Mouse (Mus musculus): ENCODE data around the gene Colec11. TPM values are rescaled to one million over a fixed set of nuclear protein-coding genes. Genes with fewer than 3 reads are reported as not detected.

Gene Colec11
- polyA plus RNA-seq, 1 experiment from 2014 or later, result 1.0 TPM

DNA sequence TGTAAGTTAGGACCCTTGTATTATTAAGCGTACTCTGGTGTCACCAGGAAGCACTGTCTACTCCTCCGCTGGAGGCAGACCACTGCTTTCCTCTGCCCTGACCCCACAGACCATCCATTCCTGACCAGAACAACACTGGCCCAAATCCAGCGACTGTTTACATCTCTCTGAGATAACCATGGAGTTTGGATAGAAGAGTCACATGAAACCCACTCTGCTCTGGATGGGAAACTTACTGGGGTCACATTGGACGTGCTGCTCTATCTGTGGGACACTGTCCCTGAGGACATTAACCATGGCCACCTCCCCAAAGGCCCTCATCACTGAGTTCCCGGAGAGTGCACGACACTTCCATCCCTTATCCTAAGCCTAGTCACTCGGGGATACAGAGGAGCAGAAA lies 2.2 kb upstream of the Colec11 start:
- no peaks in the 10 kb centered on the region for H3K9me3 ChIP-seq
- no peak for ATAC-seq (replicated peaks)
- H3K27me3 ChIP-seq (replicated peaks), result no peaks in the 10 kb centered on the region
- H3K9ac ChIP-seq, result no peak overlapping the region
- WGBS, result 86% methylated on average over 7 of the region's 7 CpGs
- H3K36me3 ChIP-seq (replicated peaks), result peaks cover 14% of the 10 kb centered on the region
- H3K4me2 ChIP-seq, result no peak overlapping the region
- no peaks in the 10 kb centered on the region for H3K4me1 ChIP-seq
- no peak overlapping the region for H3K4me3 ChIP-seq
- H3K27ac ChIP-seq, result no peak overlapping the region

DNA sequence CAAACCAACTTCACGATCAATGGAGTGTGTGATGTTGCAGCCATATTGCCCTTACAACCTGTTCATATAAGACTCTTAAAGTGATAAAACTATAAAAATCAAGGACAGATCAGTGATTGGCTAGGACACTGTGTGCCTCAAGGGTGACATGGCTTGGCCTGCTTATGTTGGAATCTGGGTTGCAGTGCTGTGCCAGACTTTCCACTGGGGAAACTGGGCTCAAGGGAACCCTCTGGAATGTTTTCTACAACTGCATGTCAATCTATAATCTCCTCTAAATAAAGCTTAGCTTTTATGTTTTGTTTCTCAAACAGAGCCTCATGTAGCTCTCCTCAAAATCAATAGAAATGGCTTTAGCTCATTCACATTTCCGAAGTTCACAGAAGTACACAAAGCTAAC lies 1.1 kb upstream of the Colec11 start:
- Histone ChIP-seq H3K36me3 (replicated peaks) (peaks cover 2% of the 10 kb centered on the region), H3K9me3 (no peaks in the 10 kb centered on the region), H3K9ac (no peak overlapping the region), H3K4me2 (no peak overlapping the region), H3K27me3 (replicated peaks) (no peaks in the 10 kb centered on the region), H3K4me3 (no peak overlapping the region), H3K4me1 (no peaks in the 10 kb centered on the region; the same call in 1 of the 2 replicates), H3K27ac (no peak overlapping the region)
- no peak for ATAC-seq (replicated peaks)
- 86% methylated on average over 2 of the region's 2 CpGs for WGBS

GRCm38 (mm10) chr12:28622641-28623040 lies 536 bp downstream of the Colec11 start:
- H3K27me3 ChIP-seq (replicated peaks), result no peaks in the 10 kb centered on the region
- no peak overlapping the region for H3K9ac ChIP-seq
- WGBS, result 85% methylated on average over 1 of the region's 1 CpGs
- no peak for ATAC-seq (replicated peaks)
- H3K27ac ChIP-seq, result no peak overlapping the region
- no peaks in the 10 kb centered on the region; the same call in 1 of the 2 replicates for H3K4me1 ChIP-seq
- no peak overlapping the region for H3K4me2 ChIP-seq
- no peak overlapping the region for H3K4me3 ChIP-seq
- no peaks in the 10 kb centered on the region for H3K9me3 ChIP-seq
- H3K36me3 ChIP-seq (replicated peaks), result no peaks in the 10 kb centered on the region

DNA sequence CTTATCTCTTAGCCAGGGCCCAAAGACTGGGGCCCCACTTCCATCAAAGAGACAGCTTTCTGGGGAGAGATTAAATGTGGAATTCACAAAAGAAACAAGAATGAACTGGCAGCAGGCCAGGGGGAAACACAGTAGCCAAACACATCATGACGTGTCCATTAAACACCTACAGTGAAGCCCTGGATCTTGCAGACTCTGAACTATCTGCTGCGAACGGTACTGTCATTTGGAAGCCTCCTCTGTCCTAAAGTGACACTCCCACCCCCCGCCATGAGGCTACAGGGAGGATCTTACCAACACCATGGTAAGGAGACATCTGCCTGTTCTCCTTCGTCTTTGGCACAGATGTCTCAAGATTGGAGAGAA lies 1.0 kb downstream of the Colec11 start:
- Histone ChIP-seq H3K27me3 (replicated peaks) (no peaks in the 10 kb centered on the region), H3K9ac (no peak overlapping the region), H3K9me3 (no peaks in the 10 kb centered on the region), H3K4me3 (no peak overlapping the region), H3K36me3 (replicated peaks) (no peaks in the 10 kb centered on the region), H3K4me2 (no peak overlapping the region), H3K27ac (no peak overlapping the region), H3K4me1 (no peaks in the 10 kb centered on the region; the same call in 1 of the 2 replicates)
- ATAC-seq (replicated peaks), result no peak
- 52% methylated on average over 5 of the region's 5 CpGs for WGBS

DNA sequence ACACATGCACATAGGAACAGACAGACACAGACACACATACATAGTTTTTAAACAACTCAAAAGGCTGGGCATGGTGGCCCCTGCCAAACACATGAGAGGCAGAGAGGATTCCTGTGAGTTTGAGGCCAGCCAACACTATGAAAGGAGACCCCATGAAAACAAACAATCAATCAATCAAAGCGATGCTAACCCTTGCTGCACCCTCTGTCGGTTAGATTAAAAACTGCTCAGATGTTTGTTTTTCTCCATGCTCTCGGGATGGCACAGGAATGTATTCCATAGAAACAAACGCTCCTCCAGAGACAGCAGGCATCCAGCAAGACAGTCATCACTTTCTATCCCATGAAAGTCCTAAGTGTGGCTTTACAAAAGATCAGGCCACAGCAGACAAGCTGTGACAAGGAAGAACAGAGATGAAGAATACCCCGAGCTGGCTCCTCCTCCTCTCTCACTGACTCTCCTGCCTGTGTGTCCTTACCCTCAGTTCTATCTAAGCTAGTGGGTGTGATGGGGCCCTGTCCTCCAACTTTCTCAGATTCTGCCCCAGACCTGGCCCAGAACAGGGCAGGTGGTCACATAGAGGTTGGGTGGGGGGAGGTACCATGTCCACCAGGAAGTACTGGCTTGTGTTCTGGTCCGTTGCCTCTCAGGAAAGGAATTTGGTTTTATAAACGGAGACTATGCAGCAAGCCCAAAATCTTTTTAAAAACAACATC lies 1.6 kb downstream of the Colec11 start:
- H3K27me3 ChIP-seq (replicated peaks), result no peaks in the 10 kb centered on the region
- no peaks in the 10 kb centered on the region for H3K9me3 ChIP-seq
- WGBS, result 30% methylated on average over 7 of the region's 7 CpGs
- no peaks in the 10 kb centered on the region; the same call in 1 of the 2 replicates for H3K4me1 ChIP-seq
- H3K27ac ChIP-seq, result no peak overlapping the region
- H3K9ac ChIP-seq, result no peak overlapping the region
- no peak overlapping the region for H3K4me2 ChIP-seq
- H3K4me3 ChIP-seq, result no peak overlapping the region
- no peaks in the 10 kb centered on the region for H3K36me3 ChIP-seq (replicated peaks)
- no peak; the same call in 1 of the 2 replicates for ATAC-seq (replicated peaks)

DNA sequence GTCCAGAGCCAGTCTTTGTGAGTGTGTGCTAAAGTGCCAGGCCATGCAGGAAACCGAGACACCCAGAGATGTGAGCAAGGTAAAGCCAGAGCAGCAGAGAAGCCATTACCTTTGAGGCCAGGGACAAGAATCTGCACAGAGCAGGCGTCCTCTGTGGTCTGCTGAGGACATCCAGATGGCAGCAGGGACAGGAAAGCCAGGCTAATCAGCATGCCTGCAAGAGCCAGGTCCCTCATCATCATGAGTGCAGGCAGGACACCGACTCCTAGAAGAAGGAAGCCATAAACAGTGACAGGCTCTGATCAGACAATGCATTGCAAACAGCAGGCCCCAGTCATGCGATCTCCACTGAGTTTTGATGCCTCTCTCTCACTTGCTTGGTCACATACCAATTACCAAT lies 5.9 kb downstream of the Colec11 start:
- H3K4me1 ChIP-seq, result no peaks in the 10 kb centered on the region; the same call in 1 of the 2 replicates
- no peaks in the 10 kb centered on the region for H3K9me3 ChIP-seq
- no peak overlapping the region for H3K4me2 ChIP-seq
- no peaks in the 10 kb centered on the region for H3K27me3 ChIP-seq (replicated peaks)
- no peak for ATAC-seq (replicated peaks)
- no peak overlapping the region for H3K9ac ChIP-seq
- H3K27ac ChIP-seq, result no peak overlapping the region
- H3K4me3 ChIP-seq, result no peak overlapping the region
- H3K36me3 ChIP-seq (replicated peaks), result no peaks in the 10 kb centered on the region
- 79% methylated on average over 4 of the region's 4 CpGs for WGBS

GRCm38 (mm10) chr12:28614401-28614800 lies 8.8 kb downstream of the Colec11 start:
- no peaks in the 10 kb centered on the region for H3K36me3 ChIP-seq (replicated peaks)
- 70% methylated on average over 7 of the region's 7 CpGs for WGBS
- no peak for ATAC-seq (replicated peaks)
- H3K4me2 ChIP-seq, result no peak overlapping the region
- peak overlapping the region; percentile 12; the same call in 1 of the 2 replicates for H3K27ac ChIP-seq
- H3K9ac ChIP-seq, result no peak overlapping the region
- H3K9me3 ChIP-seq, result no peaks in the 10 kb centered on the region
- H3K4me1 ChIP-seq, result no peaks in the 10 kb centered on the region
- H3K27me3 ChIP-seq (replicated peaks), result no peaks in the 10 kb centered on the region
- H3K4me3 ChIP-seq, result no peak overlapping the region

GRCm38 (mm10) chr12:28612391-28612790 lies 10.8 kb downstream of the Colec11 start:
- H3K4me2 ChIP-seq, result no peak overlapping the region
- H3K4me1 ChIP-seq, result peaks cover 15% of the 10 kb centered on the region
- H3K9me3 ChIP-seq, result no peaks in the 10 kb centered on the region
- 50% methylated on average over 6 of the region's 6 CpGs for WGBS
- H3K4me3 ChIP-seq, result no peak overlapping the region
- no peaks in the 10 kb centered on the region for H3K36me3 ChIP-seq (replicated peaks)
- ATAC-seq (replicated peaks), result no peak
- no peak overlapping the region for H3K9ac ChIP-seq
- H3K27me3 ChIP-seq (replicated peaks), result no peaks in the 10 kb centered on the region
- H3K27ac ChIP-seq, result no peak overlapping the region

- no peaks in the 10 kb centered on the region for H3K27me3 ChIP-seq (replicated peaks)
- H3K4me1 ChIP-seq, result peaks cover 21% of the 10 kb centered on the region
- peak overlapping the region; percentile 17 for H3K9ac ChIP-seq
- H3K4me3 ChIP-seq, result peak overlapping the region; percentile 18
- peak overlapping the region; percentile 47 for H3K4me2 ChIP-seq
- no peaks in the 10 kb centered on the region for H3K36me3 ChIP-seq (replicated peaks)
- no peaks in the 10 kb centered on the region for H3K9me3 ChIP-seq
- H3K27ac ChIP-seq, result peak overlapping the region; percentile 87
- WGBS, result 21% methylated on average over 17 of the region's 17 CpGs
- peak; percentile 88 for ATAC-seq (replicated peaks)
These were observed 15.5 kb downstream of the Colec11 start for GRCm38 (mm10) chr12:28607546-28608305.

GRCm38 (mm10) chr12:28603494-28603893 lies 19.7 kb downstream of the Colec11 start:
- Histone ChIP-seq H3K4me1 (peaks cover 28% of the 10 kb centered on the region), H3K4me2 (no peak overlapping the region), H3K27ac (no peak overlapping the region), H3K36me3 (replicated peaks) (no peaks in the 10 kb centered on the region), H3K27me3 (replicated peaks) (no peaks in the 10 kb centered on the region), H3K9ac (no peak overlapping the region), H3K9me3 (no peaks in the 10 kb centered on the region), H3K4me3 (no peak overlapping the region)
- ATAC-seq (replicated peaks), result no peak
- WGBS, result 53% methylated on average over 1 of the region's 1 CpGs

- Histone ChIP-seq H3K4me2 (no peak overlapping the region), H3K4me3 (no peak overlapping the region), H3K27ac (no peak overlapping the region), H3K27me3 (replicated peaks) (no peaks in the 10 kb centered on the region), H3K9me3 (no peaks in the 10 kb centered on the region), H3K4me1 (peaks cover 16% of the 10 kb centered on the region), H3K36me3 (replicated peaks) (no peaks in the 10 kb centered on the region), H3K9ac (no peak overlapping the region)
- peak; percentile 31; the same call in 1 of the 2 replicates for ATAC-seq (replicated peaks)
- WGBS, result 20% methylated on average over 4 of the region's 4 CpGs
These were observed 20.9 kb downstream of the Colec11 start for GRCm38 (mm10) chr12:28602259-28602658.

GRCm38 (mm10) chr12:28598526-28598991 lies 24.6 kb downstream of the Colec11 start:
- no peaks in the 10 kb centered on the region for H3K9me3 ChIP-seq
- no peaks in the 10 kb centered on the region for H3K36me3 ChIP-seq (replicated peaks)
- H3K4me3 ChIP-seq, result no peak overlapping the region
- H3K27ac ChIP-seq, result no peak overlapping the region
- no peak overlapping the region for H3K4me2 ChIP-seq
- whole genome bisulfite sequencing, result 61% methylated on average over 2 of the region's 2 CpGs
- ATAC-seq (replicated peaks), result peak; percentile 73; the same call in 1 of the 2 replicates
- H3K9ac ChIP-seq, result no peak overlapping the region
- H3K4me1 ChIP-seq, result peaks cover 11% of the 10 kb centered on the region; the same call in 1 of the 2 replicates
- no peaks in the 10 kb centered on the region for H3K27me3 ChIP-seq (replicated peaks)

All from midbrain, embryonic 15.5 days (tissue).